Mouse (Mus musculus) kidney, postnatal 25 days (tissue): Measurements from ENCODE around the gene Lhpp.
A peak's percentile ranks its signal among the peaks of the same experiment; 100 is the strongest.
"Not testable (repeated sequence)": the region's sequence is repeated elsewhere in the genome, so short reads cannot be mapped to it uniquely, and the experiment has no call there.

Source experiments
- DNase-seq, 2 experiments: peaks; one replicate each; pipeline ENCODE4 v3.0.0; 2021; ENCODE audit warnings: mixed read lengths in 2 of 2

Gene Lhpp

DNA sequence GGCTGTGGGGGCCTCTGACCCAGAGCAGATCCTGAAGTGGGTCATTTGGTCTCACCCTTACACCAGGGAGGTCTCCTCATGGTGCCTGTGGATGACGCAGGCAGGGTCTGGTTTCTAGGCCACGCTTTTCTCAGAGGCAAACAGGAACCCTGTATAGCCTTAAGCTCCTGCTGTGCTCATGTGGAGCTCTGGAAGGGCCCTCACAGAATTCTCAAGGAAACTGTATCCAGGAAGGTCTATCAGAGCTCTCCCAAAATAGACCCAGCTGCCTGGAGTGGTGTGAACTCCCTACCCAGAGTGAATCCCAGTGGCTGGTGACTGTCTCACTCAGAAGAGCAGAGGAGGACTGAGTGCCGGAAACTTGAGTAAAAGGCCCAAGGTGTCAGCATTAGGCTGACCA lies 44.0 kb downstream of the Lhpp start:
- DNase-seq = no peak

GRCm38 (mm10) chr7:132656075-132656474 lies 45.6 kb downstream of the Lhpp start:
- DNase-seq = peak; percentile 91 to 96

GRCm38 (mm10) chr7:132656548-132656947 lies 46.1 kb downstream of the Lhpp start:
- peak; percentile 92 to 97 for DNase-seq

GRCm38 (mm10) chr7:132657371-132658057 lies 47.1 kb downstream of the Lhpp start:
- peak in 1 of 2 experiments; percentile 46 for DNase-seq

DNA sequence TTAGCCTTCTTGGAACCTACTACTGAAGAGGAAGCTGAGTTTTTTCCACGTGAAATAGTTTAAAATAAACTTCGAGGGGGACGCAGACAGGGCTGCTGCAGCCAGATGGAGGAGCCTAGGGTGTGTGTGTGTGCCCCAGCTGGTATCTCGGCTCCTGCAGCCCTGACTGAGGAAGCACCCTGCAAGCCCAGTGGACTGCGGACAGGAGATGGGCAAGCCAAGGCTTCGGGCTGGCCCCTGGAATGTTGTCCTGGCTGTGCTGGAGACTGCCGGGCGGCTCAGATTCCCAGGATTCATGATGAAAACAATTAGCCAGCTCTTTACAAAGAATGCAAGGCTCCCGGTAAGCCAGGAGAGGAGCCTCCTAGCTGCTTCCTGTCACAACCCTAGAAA lies 47.6 kb downstream of the Lhpp start:
- DNase-seq = peak; percentile 39 to 56

DNA sequence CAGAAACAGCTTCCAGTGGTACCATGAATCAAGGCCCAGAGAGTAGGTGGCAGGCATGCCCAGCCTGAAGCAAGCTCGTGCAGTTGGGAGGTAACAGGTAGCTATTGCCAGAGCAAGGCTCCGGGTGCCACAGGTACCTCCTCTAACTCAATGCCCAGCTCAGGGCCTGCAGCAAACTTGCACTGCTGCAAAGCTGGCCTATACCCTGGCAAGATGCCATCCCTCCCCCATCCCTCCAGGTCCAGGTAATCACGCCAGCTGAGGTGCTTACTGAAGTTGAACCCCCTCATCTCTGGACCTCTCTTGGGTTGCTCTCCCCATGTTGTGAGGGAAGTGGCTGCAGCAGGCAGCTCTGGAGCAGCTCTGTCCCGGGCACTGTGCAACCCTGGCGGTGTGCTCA lies 48.2 kb downstream of the Lhpp start:
- peak; percentile 44 to 60 for DNase-seq

GRCm38 (mm10) chr7:132659633-132660032 lies 49.2 kb downstream of the Lhpp start:
- DNase-seq = no peak

DNA sequence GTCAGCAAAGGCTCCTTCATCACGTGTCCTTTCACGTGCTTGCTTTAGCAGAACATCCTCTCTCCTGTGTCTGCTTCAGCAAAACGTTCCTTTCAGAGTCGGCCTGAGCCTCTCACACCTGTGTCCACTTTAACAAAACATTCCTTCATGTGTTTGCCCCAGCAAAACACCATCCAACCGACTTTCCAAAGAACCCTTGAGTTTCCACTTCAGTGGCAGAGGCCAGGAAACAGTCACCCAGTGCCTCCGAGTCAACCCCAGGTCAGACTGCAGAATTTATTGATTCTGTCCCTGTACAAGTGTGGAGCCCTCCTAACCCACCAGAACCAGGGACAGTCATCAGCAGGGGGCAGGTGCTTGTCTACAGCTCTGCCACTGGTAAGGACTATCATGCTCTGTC lies 52.4 kb downstream of the Lhpp start:
- DNase-seq = not testable (repeated sequence)

DNA sequence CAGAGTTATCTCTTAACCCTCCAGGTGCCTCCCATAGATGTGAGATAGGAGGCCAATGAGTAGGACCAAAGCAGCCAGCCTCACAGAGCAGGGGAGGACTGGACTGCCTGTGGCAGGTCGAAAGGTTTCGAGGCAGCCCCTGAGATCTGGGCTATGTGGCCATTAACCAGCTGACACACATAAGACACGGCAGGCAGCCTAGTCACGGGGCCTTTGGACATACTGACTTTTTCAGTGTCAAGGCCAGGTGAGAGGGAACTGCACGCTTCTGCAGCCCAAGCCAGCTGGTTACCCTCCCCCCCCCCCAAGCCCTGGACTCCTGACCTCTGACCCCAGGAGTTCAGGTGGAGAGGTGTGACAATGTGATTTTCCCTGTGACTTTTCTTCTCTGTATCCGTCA lies 54.4 kb downstream of the Lhpp start:
- no peak for DNase-seq

GRCm38 (mm10) chr7:132665664-132666382 lies 55.4 kb downstream of the Lhpp start:
- no peak for DNase-seq

DNA sequence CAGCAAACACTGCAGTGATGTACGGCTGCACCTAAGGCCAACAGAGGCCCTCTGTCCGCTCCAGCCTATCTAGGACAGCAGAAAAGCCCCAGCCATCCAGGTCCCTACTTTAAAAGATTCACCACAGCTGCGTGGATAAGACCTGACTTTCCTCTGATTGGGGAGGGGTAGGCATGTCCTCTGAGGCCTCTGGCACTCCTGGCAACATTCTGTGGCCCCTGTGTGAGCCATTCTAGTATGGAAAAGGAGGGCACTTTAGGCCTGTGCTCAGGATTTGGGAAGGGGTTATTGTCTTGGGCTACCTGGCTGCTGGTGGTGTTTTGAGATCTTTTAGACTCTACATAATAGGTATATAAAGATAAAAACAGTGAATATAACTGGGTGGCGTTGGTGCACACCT lies 56.1 kb downstream of the Lhpp start:
- DNase-seq = no peak

DNA sequence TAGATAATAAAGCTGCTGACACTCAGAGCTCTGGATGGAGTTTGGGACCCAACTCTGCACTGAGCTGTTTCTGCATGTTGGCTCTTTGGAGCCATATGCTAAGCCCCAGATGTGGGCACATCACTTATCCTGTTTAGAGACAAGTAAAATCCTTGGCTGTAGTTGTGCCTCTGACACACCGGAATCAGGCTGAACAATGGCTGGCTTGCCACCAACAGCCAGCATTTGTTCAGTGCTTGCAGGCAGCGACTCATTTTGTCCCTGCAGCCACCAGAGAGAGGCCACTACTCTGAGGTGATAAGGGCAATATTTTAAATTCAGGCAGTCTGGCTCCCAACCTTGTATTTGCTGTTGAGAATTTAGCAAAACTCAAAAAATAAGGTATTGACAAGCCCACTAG lies 58.2 kb downstream of the Lhpp start:
- DNase-seq = peak; percentile 71 to 85

DNA sequence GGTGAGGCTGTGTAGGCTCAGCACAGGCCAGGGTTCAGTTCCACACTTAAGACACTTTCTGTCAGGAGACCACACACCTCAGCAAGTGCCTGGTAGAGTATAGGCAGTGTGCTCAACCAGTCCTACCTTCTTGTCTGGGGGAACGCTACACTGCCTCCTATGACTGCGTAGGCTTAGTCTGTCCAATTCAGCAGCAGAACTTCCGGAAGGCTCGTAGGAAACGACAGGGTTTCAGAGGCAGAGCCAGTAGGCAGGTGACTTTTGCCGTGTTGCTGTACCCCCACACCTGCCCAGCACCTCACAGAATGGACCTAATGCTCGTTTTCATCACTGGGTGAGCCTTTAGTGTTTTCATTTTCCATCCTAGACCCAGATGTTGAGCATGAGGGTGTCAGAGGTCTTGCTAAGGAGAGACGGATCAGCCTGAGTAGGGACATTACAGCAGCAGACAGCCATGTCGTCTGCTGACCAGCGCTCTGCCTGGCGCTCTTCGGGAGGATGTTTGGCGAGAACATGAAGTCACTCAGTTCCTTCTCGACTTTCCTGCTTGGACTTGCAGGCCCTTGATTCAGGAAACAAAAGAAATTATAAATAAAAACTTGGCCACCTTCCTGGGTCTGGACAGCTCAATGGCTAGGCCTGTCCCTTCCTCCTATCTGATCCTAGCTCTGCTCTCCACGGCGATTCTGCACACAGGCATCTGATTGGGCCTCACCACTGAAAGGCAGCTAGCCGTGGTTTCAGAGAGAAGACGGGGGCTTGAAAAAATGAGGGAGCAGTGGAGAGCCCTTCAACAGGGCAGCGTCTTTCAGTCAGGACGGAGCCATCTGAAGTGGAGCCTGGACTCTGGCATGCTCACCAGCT lies 59.8 kb downstream of the Lhpp start:
- DNase-seq = no peak

- DNase-seq = peak; percentile 62 to 85
These were observed 60.4 kb downstream of the Lhpp start for GRCm38 (mm10) chr7:132670863-132671165.

DNA sequence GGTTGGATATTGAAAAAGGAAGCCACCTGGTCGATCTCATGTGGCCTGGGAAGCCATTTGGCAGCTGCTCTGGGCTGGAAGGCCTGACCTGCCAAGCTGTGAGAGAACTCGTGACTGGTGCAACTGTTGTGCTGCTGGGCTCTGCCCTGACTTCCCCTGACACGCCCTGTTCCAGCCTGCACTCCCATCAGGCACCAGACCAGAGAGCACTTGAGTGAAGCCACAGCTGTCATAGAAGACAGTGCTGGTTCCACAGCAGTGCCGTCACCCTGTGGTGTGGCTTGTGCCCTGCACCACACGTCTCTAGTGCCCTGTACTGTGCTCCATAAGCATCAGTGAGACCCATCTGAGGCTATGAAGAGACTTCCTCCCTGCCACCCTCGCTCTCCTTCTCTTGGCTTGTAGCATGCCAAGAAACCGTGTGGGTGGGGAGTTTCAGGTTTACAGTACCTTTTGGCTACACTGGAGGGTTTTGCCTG lies 62.1 kb downstream of the Lhpp start:
- DNase-seq = peak; percentile 39 to 82

DNA sequence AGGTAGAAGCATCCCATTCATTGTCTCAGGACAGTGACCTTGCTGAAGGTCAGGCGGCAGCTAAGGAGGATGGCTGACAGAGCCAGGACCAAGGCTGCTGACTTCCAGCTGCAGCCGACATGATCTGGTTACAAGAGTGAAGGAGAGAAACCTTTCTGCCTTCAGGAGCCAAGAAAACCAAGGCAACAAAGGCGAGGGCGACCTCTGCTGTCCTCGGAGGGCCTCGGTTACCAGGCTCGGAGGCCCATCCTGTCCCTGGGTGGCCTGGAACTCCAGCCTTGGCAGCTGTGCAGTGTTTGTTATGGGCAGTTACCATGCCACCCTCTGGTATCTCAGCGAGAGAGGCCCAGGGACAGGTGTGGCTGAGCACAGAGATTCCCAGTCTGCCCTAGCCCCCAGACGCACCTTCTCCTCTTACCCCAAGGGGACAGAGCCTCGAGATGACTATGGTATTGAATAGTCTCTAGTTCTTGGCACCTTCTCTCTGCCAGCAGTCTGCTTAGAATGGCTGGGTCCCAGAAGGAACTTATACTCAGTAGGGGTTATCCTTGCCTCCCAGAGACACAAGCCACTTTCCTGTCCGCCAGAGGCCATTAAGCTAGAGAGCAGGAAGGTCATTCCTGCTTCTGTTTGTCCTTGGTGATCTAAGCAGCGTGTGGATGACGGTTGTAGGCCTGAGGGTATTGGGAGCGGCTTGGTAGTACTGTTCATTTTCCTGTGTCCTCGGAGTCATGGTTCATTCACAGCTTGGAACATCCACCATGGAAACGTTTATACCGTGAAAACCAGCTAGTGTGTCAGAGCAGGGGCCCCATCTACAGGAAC lies 63.7 kb downstream of the Lhpp start:
- peak; percentile 55 to 71 for DNase-seq

GRCm38 (mm10) chr7:132675922-132676321 lies 65.5 kb downstream of the Lhpp start:
- DNase-seq = no peak

DNA sequence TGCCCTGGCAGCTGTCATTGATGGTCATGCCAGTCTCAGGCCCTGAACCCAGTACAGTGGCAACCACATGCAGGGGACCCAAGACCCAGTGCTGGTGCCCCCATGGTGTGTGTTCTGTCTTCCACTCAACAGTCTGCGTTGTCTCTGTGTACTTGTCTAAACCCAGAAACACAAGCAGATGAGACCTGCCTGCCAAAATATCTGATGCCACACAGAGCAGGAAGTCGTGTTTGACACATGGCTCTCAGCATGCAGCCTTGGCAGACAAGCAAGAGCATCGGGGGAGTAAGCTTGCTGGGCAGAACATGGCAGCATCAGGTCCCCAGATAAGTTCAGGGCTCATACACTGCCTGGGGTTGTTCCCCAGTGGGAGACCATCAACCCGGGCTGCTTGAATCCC lies 68.7 kb downstream of the Lhpp start:
- no peak for DNase-seq

- DNase-seq = no peak
These were observed 69.1 kb downstream of the Lhpp start for GRCm38 (mm10) chr7:132679549-132679948.

DNA sequence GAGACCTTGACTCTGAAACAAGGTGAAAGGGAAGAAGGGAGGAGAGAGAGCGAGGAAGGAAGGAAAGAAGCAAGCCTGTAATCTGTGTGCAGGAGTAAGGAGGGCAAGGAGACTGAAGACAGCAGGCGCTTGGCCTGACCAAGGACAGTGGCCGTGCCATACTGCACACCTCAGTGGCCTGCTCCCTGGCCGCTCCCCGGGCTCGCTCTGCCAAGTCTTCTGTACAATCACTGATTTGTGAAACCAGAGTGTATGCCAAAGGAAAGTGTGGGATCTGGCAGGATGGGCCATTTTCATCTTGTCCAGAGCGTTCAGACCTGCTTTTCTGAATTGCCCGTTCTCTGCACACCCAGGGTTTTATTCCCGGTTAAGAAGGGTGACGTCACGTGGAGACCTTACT lies 70.9 kb downstream of the Lhpp start:
- DNase-seq = no peak

DNA sequence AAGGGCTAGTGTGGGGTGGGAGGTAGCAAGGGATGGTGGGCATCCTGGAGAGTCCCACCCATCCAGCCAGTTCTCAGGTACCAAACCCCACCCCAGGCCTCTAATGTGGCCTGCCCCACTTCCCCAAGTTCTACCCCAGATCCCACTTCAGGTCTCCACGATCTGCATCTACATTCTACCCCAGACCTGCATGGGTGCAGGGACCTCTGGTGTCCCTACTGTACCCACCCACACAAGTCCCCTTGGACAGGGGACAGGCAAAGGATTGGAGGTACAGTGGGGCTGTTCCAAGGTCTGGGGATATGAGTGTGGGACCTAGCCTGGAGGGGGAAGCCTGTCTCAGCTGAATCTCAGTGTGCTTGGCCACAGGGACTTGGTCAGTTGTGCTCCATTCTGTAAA lies 71.4 kb downstream of the Lhpp start:
- no peak for DNase-seq

- DNase-seq = no peak
These were observed 71.9 kb downstream of the Lhpp start for GRCm38 (mm10) chr7:132682336-132682735.

DNA sequence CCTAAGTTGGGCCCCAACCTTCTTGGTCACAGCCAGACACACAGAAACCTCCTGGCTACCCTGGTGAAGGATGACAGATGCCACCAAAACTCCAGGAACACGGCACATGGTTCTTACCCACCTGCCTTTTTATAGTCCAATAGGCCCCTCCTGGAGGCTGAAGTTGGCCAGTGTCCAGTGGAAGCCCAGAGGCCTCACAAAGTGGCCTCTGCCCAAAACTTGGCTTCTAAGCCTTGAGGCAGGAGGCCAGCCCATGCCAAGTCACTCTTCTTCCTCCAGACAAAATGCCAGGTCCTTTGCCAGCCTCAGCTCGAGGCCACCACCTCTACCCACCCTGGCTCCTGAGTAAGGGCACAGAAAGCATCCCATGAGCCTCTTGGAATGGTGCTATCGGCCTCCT lies 72.5 kb downstream of the Lhpp start:
- no peak for DNase-seq
